Comparison of ENCODE assay signal across 15 mouse cellular contexts in the genomic region with DNA sequence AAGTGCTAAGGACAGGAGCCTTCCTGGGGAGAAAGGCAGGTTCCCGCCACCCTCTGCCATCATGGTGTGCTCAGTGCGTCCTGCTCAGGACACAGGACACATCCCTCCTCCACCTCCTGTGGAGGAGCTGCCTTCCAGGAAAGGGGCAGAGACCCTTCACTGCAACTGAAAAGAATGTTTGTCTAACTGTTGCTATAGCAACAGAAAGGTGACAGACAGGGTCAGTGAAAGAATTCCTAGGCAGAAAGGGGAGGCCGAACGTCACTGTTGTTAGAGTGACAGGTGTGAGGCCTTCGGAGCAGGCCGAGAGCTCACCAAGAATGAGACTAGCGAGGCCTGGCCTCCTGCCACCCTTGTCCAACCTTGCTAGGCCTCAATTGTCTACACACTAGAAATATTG. TPM values are rescaled to one million over a fixed set of nuclear protein-coding genes. Genes with fewer than 3 reads are reported as not detected.
DNase-seq lines count a peak whose midpoint lies in the region; ATAC-seq and TF ChIP-seq lines count a peak whose summit lies in the region.
"Had no signal": no experiment of that assay in that cellular context is flagged by ENCODE, and none has a peak within 500 bp of the region (broad histone marks: within the 10 kb centered on the region; RNA-seq: fewer than 3 reads in every experiment).

No protein-coding gene starts in this region.

- no peak overlapping the region for H3K4me2 ChIP-seq in hindbrain, embryonic 13.5 days
- no peak overlapping the region for H3K4me2 ChIP-seq in lung, embryonic 14.5 days
- no peak overlapping the region for H3K4me2 ChIP-seq in embryonic facial prominence, embryonic 11.5 days (ENCODE audit: low read depth, low read length)
- H3K4me2 ChIP-seq: liver, embryonic 13.5 days; neural tube, embryonic 15.5 days had no signal

- H3K27me3 ChIP-seq in hindbrain, embryonic 10.5 days (ENCODE audit: insufficient read depth, poor library complexity, severe bottlenecking) = no peaks in the 10 kb centered on the region
- no peaks in the 10 kb centered on the region for H3K27me3 ChIP-seq in hindbrain, embryonic 13.5 days
- H3K27me3 ChIP-seq in lung, embryonic 14.5 days (ENCODE audit: insufficient read depth, low read length) = no peaks in the 10 kb centered on the region
- H3K27me3 ChIP-seq in embryonic facial prominence, embryonic 11.5 days (ENCODE audit: control insufficient read depth, insufficient read depth, low read length) = no peaks in the 10 kb centered on the region
- H3K27me3 ChIP-seq: liver, embryonic 13.5 days; neural tube, embryonic 15.5 days had no signal

- H3K36me3 ChIP-seq in hindbrain, embryonic 10.5 days = peaks cover 83% of the 10 kb centered on the region
- peaks cover 79% of the 10 kb centered on the region for H3K36me3 ChIP-seq in hindbrain, embryonic 13.5 days
- H3K36me3 ChIP-seq in lung, embryonic 14.5 days (ENCODE audit: insufficient read depth) = peaks cover 74% of the 10 kb centered on the region
- H3K36me3 ChIP-seq in embryonic facial prominence, embryonic 11.5 days (replicated peaks; ENCODE audit: control insufficient read depth, insufficient read depth, low read depth, low read length) = peaks cover 10% of the 10 kb centered on the region

- H3K9me3 ChIP-seq in hindbrain, embryonic 10.5 days = no peaks in the 10 kb centered on the region
- no peaks in the 10 kb centered on the region for H3K9me3 ChIP-seq in hindbrain, embryonic 13.5 days
- no peaks in the 10 kb centered on the region for H3K9me3 ChIP-seq in lung, embryonic 14.5 days (ENCODE audit: low read depth, low read length)
- no peaks in the 10 kb centered on the region for H3K9me3 ChIP-seq in embryonic facial prominence, embryonic 11.5 days (replicated peaks; ENCODE audit: control insufficient read depth, low read length)
- H3K9me3 ChIP-seq: G1E; liver, embryonic 13.5 days; neural tube, embryonic 15.5 days had no signal

- peak; percentile 49 for DNase-seq in hindbrain, embryonic 10.5 days (ENCODE audit: low spot score)
- peak; percentile 63 for DNase-seq in lung, embryonic 14.5 days
- no peak for DNase-seq in lung, postnatal 25 days (ENCODE audit: low spot score)
- DNase-seq in ZHBTc4 (ENCODE audit: low read depth, low spot score) = peak; percentile 79
- DNase-seq in embryonic facial prominence, embryonic 11.5 days (ENCODE audit: low spot score) = peak; percentile 61
- DNase-seq: cerebellum, adult 11-12 months; heart, postnatal 10 days; liver, embryonic 13.5 days had no signal

- H3K4me3 ChIP-seq in hindbrain, embryonic 10.5 days = 0 out of 2 replicates have a peak overlapping the region, but pooled peaks have one; percentile 6
- no peak overlapping the region for H3K4me3 ChIP-seq in hindbrain, embryonic 13.5 days
- H3K4me3 ChIP-seq in lung, embryonic 14.5 days (ENCODE audit: low read depth, low read length) = no peak overlapping the region
- no peak overlapping the region for H3K4me3 ChIP-seq in embryonic facial prominence, embryonic 11.5 days (ENCODE audit: low read depth, low read length)
- H3K4me3 ChIP-seq: erythroblast, embryonic 14.5 days; liver, embryonic 13.5 days; neural tube, embryonic 15.5 days had no signal

- 20% methylated on average over 7 of the region's 7 CpGs for WGBS in hindbrain, embryonic 10.5 days
- 16% methylated on average over 7 of the region's 7 CpGs for WGBS in hindbrain, embryonic 13.5 days
- 19% methylated on average over 7 of the region's 7 CpGs for WGBS in lung, embryonic 14.5 days
- 23% methylated on average over 7 of the region's 7 CpGs for WGBS in embryonic facial prominence, embryonic 11.5 days

- peaks cover 46% of the 10 kb centered on the region for H3K4me1 ChIP-seq in hindbrain, embryonic 10.5 days (replicated peaks)
- H3K4me1 ChIP-seq in hindbrain, embryonic 13.5 days (replicated peaks) = peaks cover 41% of the 10 kb centered on the region
- H3K4me1 ChIP-seq in lung, embryonic 14.5 days (ENCODE audit: insufficient read depth) = peaks cover 6% of the 10 kb centered on the region; the same call in 1 of the 2 replicates
- no peaks in the 10 kb centered on the region; the same call in 1 of the 2 replicates for H3K4me1 ChIP-seq in embryonic facial prominence, embryonic 11.5 days (ENCODE audit: control insufficient read depth, insufficient read depth, low read length)

- no peak for ATAC-seq in hindbrain, embryonic 13.5 days (ENCODE audit: low FRiP score)
- ATAC-seq in lung, embryonic 14.5 days (ENCODE audit: insufficient read depth) = peak; percentile 54
- no peak for ATAC-seq in embryonic facial prominence, embryonic 11.5 days (replicated peaks; ENCODE audit: insufficient number of reproducible peaks, low FRiP score, low TSS enrichment, low read depth)
- no peak for ATAC-seq in activated CD4-positive, CD25-positive, alpha-beta regulatory T cell, adult 4 months
- ATAC-seq in frontal cortex, adult (ENCODE audit: low TSS enrichment) = no peak
- ATAC-seq: intestine, postnatal 0 days had no signal

- peak overlapping the region; percentile 40; the same call in 1 of the 2 replicates for H3K27ac ChIP-seq in hindbrain, embryonic 10.5 days
- no peak overlapping the region for H3K27ac ChIP-seq in hindbrain, embryonic 13.5 days
- 0 out of 2 replicates have a peak overlapping the region, but pooled peaks have one; percentile 6 for H3K27ac ChIP-seq in lung, embryonic 14.5 days (ENCODE audit: low read depth)
- no peak overlapping the region for H3K27ac ChIP-seq in embryonic facial prominence, embryonic 11.5 days (replicated peaks; ENCODE audit: low read depth, low read length)
- H3K27ac ChIP-seq: liver, embryonic 13.5 days; neural tube, embryonic 15.5 days had no signal

- no peak overlapping the region for H3K9ac ChIP-seq in hindbrain, embryonic 13.5 days
- no peak overlapping the region for H3K9ac ChIP-seq in lung, embryonic 14.5 days
- H3K9ac ChIP-seq in embryonic facial prominence, embryonic 11.5 days (replicated peaks; ENCODE audit: low read length) = no peak overlapping the region
- H3K9ac ChIP-seq: liver, embryonic 13.5 days; neural tube, embryonic 15.5 days had no signal

- no peak for TF ChIP-seq CTCF in lung, embryonic 14.5 days (IDR thresholded peaks at IDR 0.05; ENCODE audit: low read depth)

RNA-seq across cellular contexts. Expression of gene Csrnp2, which starts 8.8 kb away (rescaled TPM):
- 20.9 and 26.2 TPM in 2 replicates for polyA plus RNA-seq in hindbrain, embryonic 10.5 days (2016; fragmentation: Nextera tagmentation; extraction: Ambion mirVana)
- 43.2 and 44.4 TPM in 2 replicates for polyA plus RNA-seq in hindbrain, embryonic 13.5 days (2015; fragmentation: Nextera tagmentation; extraction: Ambion mirVana)
- polyA plus RNA-seq in lung, embryonic 14.5 days (2014; fragmentation: Nextera tagmentation; extraction: Ambion mirVana) = 15.7 and 18.0 TPM in 2 replicates
- polyA plus RNA-seq in embryonic facial prominence, embryonic 11.5 days (2014; fragmentation: Nextera tagmentation; extraction: Ambion mirVana) = 23.0 and 24.8 TPM in 2 replicates
- 1 to 10 TPM; 1.2 to 1.8 TPM for polyA plus RNA-seq in activated CD4-positive, CD25-positive, alpha-beta regulatory T cell, adult 4 months (2017; shearing (Covaris generic))

RNA-seq across cellular contexts. Expression of gene Letmd1, which starts 17.6 kb away (rescaled TPM):
- polyA plus RNA-seq in hindbrain, embryonic 10.5 days (2016; fragmentation: Nextera tagmentation; extraction: Ambion mirVana) = 38.0 and 41.2 TPM in 2 replicates
- polyA plus RNA-seq in hindbrain, embryonic 13.5 days (2015; fragmentation: Nextera tagmentation; extraction: Ambion mirVana) = 53.1 and 56.4 TPM in 2 replicates
- polyA plus RNA-seq in lung, embryonic 14.5 days (2014; fragmentation: Nextera tagmentation; extraction: Ambion mirVana) = 20.6 and 22.9 TPM in 2 replicates
- polyA plus RNA-seq in embryonic facial prominence, embryonic 11.5 days (2014; fragmentation: Nextera tagmentation; extraction: Ambion mirVana) = 37.2 and 40.1 TPM in 2 replicates
- 10 to 100 TPM; 31.4 to 33.0 TPM for polyA plus RNA-seq in activated CD4-positive, CD25-positive, alpha-beta regulatory T cell, adult 4 months (2017; shearing (Covaris generic))

Comparison
In these comparisons a context has a peak if more than half of its experiments do, and no peak if none do; other contexts are left out.
1. H3K27ac ChIP-seq: peak in hindbrain, embryonic 10.5 days (single experiment) and lung, embryonic 14.5 days (single experiment); none in hindbrain, embryonic 13.5 days (single experiment) and embryonic facial prominence, embryonic 11.5 days (single experiment).